Mouse (Mus musculus): ENCODE results near the gene Hist1h2bc.

DNA sequence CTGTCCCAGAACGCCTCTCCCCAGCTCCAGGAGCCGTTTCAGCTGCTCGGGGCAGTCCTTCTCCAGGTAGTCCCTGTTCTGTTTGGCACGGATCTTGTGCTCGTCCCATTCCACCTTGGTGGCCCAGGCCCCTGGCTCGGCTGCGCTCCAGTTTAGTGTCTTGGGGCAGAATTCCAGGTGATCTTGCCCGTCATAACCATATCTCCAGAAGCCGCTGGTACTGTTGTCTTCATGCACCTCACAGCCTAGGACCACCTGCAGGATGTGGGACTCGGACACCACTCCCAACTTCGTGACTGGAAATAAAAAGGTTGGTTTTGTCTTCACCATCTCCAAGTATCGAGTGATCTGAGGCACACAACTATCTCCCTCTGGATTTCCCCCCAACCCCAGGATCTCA, 22.8 kb downstream of the Hist1h2bc start:
- TF ChIP-seq CTCF (IDR thresholded peaks at IDR 0.05; ENCODE audit: low read depth): no peak
- no peak for TF ChIP-seq EP300 (optimal IDR thresholded peaks at IDR 0.05)

Data from stomach, postnatal 0 days (tissue).